Comparison of ENCODE assay signal across 9 mouse cellular contexts in the genomic region with DNA sequence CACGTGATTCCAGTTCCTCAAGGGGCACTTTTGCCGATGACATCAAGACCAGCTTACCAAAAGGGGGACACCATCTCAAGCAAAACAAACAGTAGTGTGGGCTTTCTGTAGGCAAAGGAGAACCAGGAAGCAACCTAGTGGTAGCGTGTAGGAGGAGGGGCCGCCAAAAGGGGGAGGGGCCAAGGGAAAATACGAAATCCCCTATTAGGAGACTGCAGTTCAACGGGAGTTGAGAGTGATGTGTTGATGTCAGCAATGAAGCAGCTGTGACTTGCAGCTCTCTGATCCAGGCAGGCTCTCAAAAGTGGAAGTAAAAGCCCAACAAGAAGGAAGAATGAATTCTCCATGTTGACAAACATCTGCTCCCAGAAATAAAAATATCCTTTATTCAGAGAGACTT. TPM values are rescaled to one million over a fixed set of nuclear protein-coding genes. Genes with fewer than 3 reads are reported as not detected.
DNase-seq lines count a peak whose midpoint lies in the region; ATAC-seq and TF ChIP-seq lines count a peak whose summit lies in the region.
"Had no signal": no experiment of that assay in that cellular context is flagged by ENCODE, and none has a peak within 500 bp of the region (broad histone marks: within the 10 kb centered on the region; RNA-seq: fewer than 3 reads in every experiment).

No protein-coding gene starts in this region.

- no peak overlapping the region for H3K4me3 ChIP-seq in gastrocnemius, adult 2 months
- no peak overlapping the region for H3K4me3 ChIP-seq in hindbrain, embryonic 11.5 days (ENCODE audit: low read depth, low read length)
- H3K4me3 ChIP-seq: hindbrain, embryonic 15.5 days had no signal

- TF ChIP-seq CTCF in gastrocnemius, adult 2 months (IDR thresholded peaks at IDR 0.05) = no peak

- intact Hi-C loops in gastrocnemius, adult 2 months (cut with DNase I) = no loop called here
- intact Hi-C loops in gastrocnemius, postnatal 36 days (cut with DNase I) = no loop called here

- ATAC-seq in erythroid progenitor cell, adult 5-6 weeks (replicated peaks; ENCODE audit: low FRiP score, poor library complexity, severe bottlenecking) = peak; percentile 86
- peak; percentile 71 for ATAC-seq in monocyte, adult 5-6 weeks (replicated peaks; ENCODE audit: insufficient number of reproducible peaks, low FRiP score, low TSS enrichment, poor library complexity, severe bottlenecking)
- no peak for ATAC-seq in hindbrain, embryonic 11.5 days (ENCODE audit: low FRiP score)

- H3K9me3 ChIP-seq in hindbrain, embryonic 11.5 days (ENCODE audit: control insufficient read depth, low read length) = no peaks in the 10 kb centered on the region; the same call in 1 of the 2 replicates
- H3K9me3 ChIP-seq: hindbrain, embryonic 15.5 days had no signal

- H3K27me3 ChIP-seq in hindbrain, embryonic 11.5 days (ENCODE audit: control insufficient read depth, insufficient read depth, low read length) = no peaks in the 10 kb centered on the region
- H3K27me3 ChIP-seq: hindbrain, embryonic 15.5 days had no signal

- WGBS in hindbrain, embryonic 11.5 days = 47% methylated on average over 6 of the region's 6 CpGs

- H3K4me1 ChIP-seq in hindbrain, embryonic 11.5 days (replicated peaks; ENCODE audit: control insufficient read depth, insufficient read depth, low read length) = no peaks in the 10 kb centered on the region
- H3K4me1 ChIP-seq: hindbrain, embryonic 15.5 days had no signal

- H3K36me3 ChIP-seq in hindbrain, embryonic 11.5 days (ENCODE audit: control insufficient read depth, insufficient read depth, low read length) = no peaks in the 10 kb centered on the region
- H3K36me3 ChIP-seq: hindbrain, embryonic 15.5 days had no signal

- H3K9ac ChIP-seq in hindbrain, embryonic 11.5 days (ENCODE audit: low read depth, low read length) = no peak overlapping the region
- H3K9ac ChIP-seq: hindbrain, embryonic 15.5 days had no signal

- peak; percentile 51 for DNase-seq in gastrocnemius, adult 2 months
- no peak for DNase-seq in gastrocnemius, postnatal 36 days
- DNase-seq in kidney, postnatal 36 days = peak; percentile 22 to 51
- no peak for DNase-seq in hindbrain, embryonic 11.5 days (ENCODE audit: low spot score)
- DNase-seq in right cerebral cortex, postnatal 25 days = no peak
- DNase-seq in urinary bladder, adult 18-20 months (ENCODE audit: low spot score in 2 of 2) = no peak

- no peak overlapping the region for H3K27ac ChIP-seq in gastrocnemius, adult 2 months
- no peak overlapping the region for H3K27ac ChIP-seq in hindbrain, embryonic 11.5 days (ENCODE audit: low read depth, low read length)
- H3K27ac ChIP-seq: hindbrain, embryonic 15.5 days had no signal

- H3K4me2 ChIP-seq in hindbrain, embryonic 11.5 days (replicated peaks; ENCODE audit: low read depth, low read length) = no peak overlapping the region
- H3K4me2 ChIP-seq: hindbrain, embryonic 15.5 days had no signal

RNA-seq across cellular contexts. Expression of a gene that starts 17.7 kb away (rescaled TPM):
- not detected for total RNA-seq in gastrocnemius, adult 2 months (2021)
- not detected for total RNA-seq in gastrocnemius, postnatal 36 days (2021)
- total RNA-seq in erythroid progenitor cell, adult 5-6 weeks (2015; ENCODE audit: low replicate concordance) = 0.42 and 1.4 TPM in 2 replicates
- 1.8 TPM in 1 of 2 replicates, not detected in the other for total RNA-seq in erythroid progenitor cell, adult 5-6 weeks (2017; ENCODE audit: low replicate concordance)
- 13.4 to 23.0 TPM (median 17.5 TPM) in 3 replicates for total RNA-seq in monocyte, adult 5-6 weeks (2017)
- polyA plus RNA-seq in hindbrain, embryonic 11.5 days (2014; fragmentation: Nextera tagmentation; extraction: Ambion mirVana) = 0.11 and 0.48 TPM in 2 replicates
- polyA plus RNA-seq: hindbrain, embryonic 15.5 days had no signal

RNA-seq across cellular contexts. Expression of a gene that starts 25.3 kb away (rescaled TPM):
- total RNA-seq in gastrocnemius, adult 2 months (2021) = 10 to 100 TPM; 68.8 to 74.4 TPM
- total RNA-seq in gastrocnemius, postnatal 36 days (2021) = 10 to 100 TPM; 57.4 to 60.7 TPM
- 40.0 and 59.5 TPM in 2 replicates for total RNA-seq in erythroid progenitor cell, adult 5-6 weeks (2015; ENCODE audit: low replicate concordance)
- 79.5 and 91.5 TPM in 2 replicates for total RNA-seq in erythroid progenitor cell, adult 5-6 weeks (2017; ENCODE audit: low replicate concordance)
- 131 to 157 TPM (median 139 TPM) in 3 replicates for total RNA-seq in monocyte, adult 5-6 weeks (2017)
- polyA plus RNA-seq in hindbrain, embryonic 11.5 days (2014; fragmentation: Nextera tagmentation; extraction: Ambion mirVana) = 16.0 and 32.7 TPM in 2 replicates

Comparison
In these comparisons a context has a peak if more than half of its experiments do, and no peak if none do; other contexts are left out.
1. DNase-seq: peak in gastrocnemius, adult 2 months (single experiment) and kidney, postnatal 36 days (2 of 2); none in gastrocnemius, postnatal 36 days (0 of 2), hindbrain, embryonic 11.5 days (single experiment), right cerebral cortex, postnatal 25 days (single experiment) and urinary bladder, adult 18-20 months (0 of 2).